In the genomic region with DNA sequence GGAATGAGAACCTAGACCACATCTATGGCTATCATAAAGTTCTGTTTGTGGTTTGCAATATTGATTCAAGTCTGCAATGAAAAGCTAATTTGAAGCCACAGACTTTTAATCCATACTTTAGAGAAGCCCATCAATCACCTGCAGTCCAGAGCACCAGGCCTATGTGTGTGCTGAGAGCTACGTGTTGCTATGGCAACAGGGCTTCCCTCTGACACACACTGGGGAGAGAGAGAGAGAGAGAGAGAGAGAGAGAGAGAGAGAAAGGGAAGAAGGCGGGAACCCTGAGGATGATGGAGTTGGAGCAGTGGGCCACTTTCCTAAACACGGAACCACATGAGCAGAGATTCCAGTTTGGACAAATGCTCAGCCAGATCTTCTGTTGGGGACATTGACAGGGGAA, we compare ENCODE assay signal across 15 mouse cellular contexts. TPM values are rescaled to one million over a fixed set of nuclear protein-coding genes. Genes with fewer than 3 reads are reported as not detected.
DNase-seq lines count a peak whose midpoint lies in the region; ATAC-seq lines count a peak whose summit lies in the region.
"Had no signal": no experiment of that assay in that cellular context is flagged by ENCODE, and none has a peak within 500 bp of the region (broad histone marks: within the 10 kb centered on the region; RNA-seq: fewer than 3 reads in every experiment).

No protein-coding gene starts in this region.

- H3K4me2 ChIP-seq in midbrain, embryonic 11.5 days, result no peak overlapping the region
- H3K4me2 ChIP-seq: heart, embryonic 13.5 days; lung, embryonic 15.5 days had no signal

- ATAC-seq in midbrain, embryonic 11.5 days (ENCODE audit: low FRiP score), result peak; percentile 57; the same call in 1 of the 2 replicates
- ATAC-seq: inflammation-experienced regulatory T-cells, adult 6 months had no signal

- H3K9ac ChIP-seq in midbrain, embryonic 11.5 days (ENCODE audit: low read length), result no peak overlapping the region
- H3K9ac ChIP-seq: heart, embryonic 13.5 days; lung, embryonic 15.5 days had no signal

- no peaks in the 10 kb centered on the region for H3K9me3 ChIP-seq in hindbrain, embryonic 10.5 days
- H3K9me3 ChIP-seq in midbrain, embryonic 11.5 days (ENCODE audit: control insufficient read depth, low read length), result no peaks in the 10 kb centered on the region
- H3K9me3 ChIP-seq: heart, embryonic 13.5 days; lung, embryonic 15.5 days had no signal

- peak; percentile 29 for DNase-seq in thymus, postnatal 0 days (ENCODE audit: low spot score)
- no peak for DNase-seq in thymus, postnatal 25 days
- peak; percentile 27 for DNase-seq in hindbrain, embryonic 10.5 days (ENCODE audit: low spot score)
- no peak for DNase-seq in midbrain, embryonic 11.5 days (ENCODE audit: low spot score, missing footprints)
- DNase-seq in retina, postnatal 1 day, result peak; percentile 49
- no peak for DNase-seq in urinary bladder, postnatal 25 days (ENCODE audit: low spot score)
- DNase-seq in thymus, adult 18-20 months, result no peak
- no peak for DNase-seq in cerebellum, adult 8-10 months
- DNase-seq: cerebellum, adult 11 months; layer of hippocampus, adult 9-11 months; thymus, adult 2 months had no signal

- no peak overlapping the region for H3K27ac ChIP-seq in hindbrain, embryonic 10.5 days
- no peak overlapping the region for H3K27ac ChIP-seq in midbrain, embryonic 11.5 days (ENCODE audit: low read depth, low read length)
- H3K27ac ChIP-seq: heart, embryonic 13.5 days; kidney, postnatal 0 days; lung, embryonic 15.5 days had no signal

- H3K36me3 ChIP-seq in hindbrain, embryonic 10.5 days, result no peaks in the 10 kb centered on the region
- H3K36me3 ChIP-seq in midbrain, embryonic 11.5 days (ENCODE audit: control insufficient read depth, insufficient read depth, low read length), result no peaks in the 10 kb centered on the region
- H3K36me3 ChIP-seq: heart, embryonic 13.5 days; lung, embryonic 15.5 days had no signal

- peaks cover 16% of the 10 kb centered on the region for H3K4me1 ChIP-seq in hindbrain, embryonic 10.5 days (replicated peaks)
- H3K4me1 ChIP-seq in midbrain, embryonic 11.5 days (ENCODE audit: control insufficient read depth, insufficient read depth, low read length), result peaks cover 4% of the 10 kb centered on the region; the same call in 1 of the 2 replicates
- H3K4me1 ChIP-seq: heart, embryonic 13.5 days had no signal

- no peak overlapping the region for H3K4me3 ChIP-seq in hindbrain, embryonic 10.5 days
- H3K4me3 ChIP-seq in midbrain, embryonic 11.5 days (ENCODE audit: low read depth, low read length), result no peak overlapping the region
- H3K4me3 ChIP-seq: heart, embryonic 13.5 days; lung, embryonic 15.5 days had no signal

- H3K27me3 ChIP-seq in hindbrain, embryonic 10.5 days (ENCODE audit: insufficient read depth, poor library complexity, severe bottlenecking), result no peaks in the 10 kb centered on the region
- H3K27me3 ChIP-seq in midbrain, embryonic 11.5 days (ENCODE audit: control insufficient read depth, insufficient read depth, low read length), result no peaks in the 10 kb centered on the region
- H3K27me3 ChIP-seq: heart, embryonic 13.5 days; lung, embryonic 15.5 days had no signal

- 49% methylated on average over 3 of the region's 3 CpGs for WGBS in hindbrain, embryonic 10.5 days
- 54% methylated on average over 3 of the region's 3 CpGs for WGBS in midbrain, embryonic 11.5 days

RNA-seq across cellular contexts. Expression of a gene that starts 5.2 kb away (rescaled TPM):
- polyA plus RNA-seq in thymus, postnatal 0 days (2015; fragmentation: Nextera tagmentation; extraction: Ambion mirVana), result 104 and 115 TPM in 2 replicates
- 0.37 and 0.90 TPM in 2 replicates for polyA plus RNA-seq in hindbrain, embryonic 10.5 days (2016; fragmentation: Nextera tagmentation; extraction: Ambion mirVana)
- 0.36 and 0.56 TPM in 2 replicates for polyA plus RNA-seq in midbrain, embryonic 11.5 days (2014; fragmentation: Nextera tagmentation; extraction: Ambion mirVana)

RNA-seq across cellular contexts. Expression of a gene that starts 29.3 kb away (rescaled TPM):
- polyA plus RNA-seq in thymus, postnatal 0 days (2015; fragmentation: Nextera tagmentation; extraction: Ambion mirVana), result 178 and 179 TPM in 2 replicates
- 184 and 188 TPM in 2 replicates for polyA plus RNA-seq in hindbrain, embryonic 10.5 days (2016; fragmentation: Nextera tagmentation; extraction: Ambion mirVana)
- 196 and 205 TPM in 2 replicates for polyA plus RNA-seq in midbrain, embryonic 11.5 days (2014; fragmentation: Nextera tagmentation; extraction: Ambion mirVana)

RNA-seq across cellular contexts. Expression of a gene that starts 34.5 kb away (rescaled TPM):
- 4.3 and 8.4 TPM in 2 replicates for polyA plus RNA-seq in thymus, postnatal 0 days (2015; fragmentation: Nextera tagmentation; extraction: Ambion mirVana)
- polyA plus RNA-seq in hindbrain, embryonic 10.5 days (2016; fragmentation: Nextera tagmentation; extraction: Ambion mirVana), result 8.1 and 9.4 TPM in 2 replicates
- polyA plus RNA-seq in midbrain, embryonic 11.5 days (2014; fragmentation: Nextera tagmentation; extraction: Ambion mirVana), result 4.7 TPM in 2 replicates

RNA-seq across cellular contexts. Expression of a gene that starts 52.4 kb away (rescaled TPM):
- 17.2 and 19.2 TPM in 2 replicates for polyA plus RNA-seq in thymus, postnatal 0 days (2015; fragmentation: Nextera tagmentation; extraction: Ambion mirVana)
- 88.4 and 90.3 TPM in 2 replicates for polyA plus RNA-seq in hindbrain, embryonic 10.5 days (2016; fragmentation: Nextera tagmentation; extraction: Ambion mirVana)
- polyA plus RNA-seq in midbrain, embryonic 11.5 days (2014; fragmentation: Nextera tagmentation; extraction: Ambion mirVana), result 81.2 and 88.6 TPM in 2 replicates

Comparison
In these comparisons a context has a peak if more than half of its experiments do, and no peak if none do; other contexts are left out.
1. DNase-seq: peak in thymus, postnatal 0 days (single experiment), hindbrain, embryonic 10.5 days (single experiment) and retina, postnatal 1 day (single experiment); none in thymus, postnatal 25 days (single experiment), midbrain, embryonic 11.5 days (single experiment), urinary bladder, postnatal 25 days (single experiment), thymus, adult 18-20 months (0 of 2) and cerebellum, adult 8-10 months (single experiment).
2. RNA of a gene that starts 5.2 kb away (polyA plus RNA-seq): 104 to 115 TPM in thymus, postnatal 0 days; 0.36 to 0.56 TPM in midbrain, embryonic 11.5 days and 0.37 to 0.90 TPM in hindbrain, embryonic 10.5 days; every median in the first group is over 10 times any median in the second.